Mouse (Mus musculus): ENCODE data around the gene Stx11. TPM values are rescaled to one million over a fixed set of nuclear protein-coding genes. Genes with fewer than 3 reads are reported as not detected.

Stx11 gene
- polyA plus RNA-seq, 1 experiment from 2014 or later, result 3.1 TPM

DNA sequence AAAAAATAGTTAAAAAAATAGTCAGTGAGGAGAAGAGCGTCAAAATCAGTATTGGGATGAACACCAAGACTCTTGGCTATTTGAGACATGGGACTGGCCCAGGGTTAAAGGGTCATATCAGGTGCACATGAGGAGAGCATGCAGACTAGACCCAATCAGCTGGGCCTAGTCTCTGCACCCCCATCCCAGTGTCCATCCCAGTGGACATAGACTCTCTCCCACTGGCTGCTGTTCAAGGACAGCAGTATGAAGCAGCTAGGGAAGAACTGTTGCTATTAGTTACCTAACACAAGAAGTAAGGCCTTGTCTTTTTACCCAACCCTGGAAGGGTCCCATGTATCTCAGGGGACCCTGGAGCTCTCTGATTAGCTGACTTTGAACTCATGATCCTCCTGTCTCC, 49.9 kb downstream of the Stx11 start:
- H3K4me3 ChIP-seq (ENCODE audit: inconsistent target), result no peak overlapping the region
- no peaks in the 10 kb centered on the region for H3K36me3 ChIP-seq (ENCODE audit: inconsistent target)
- H3K79me2 ChIP-seq (ENCODE audit: inconsistent target), result no peaks in the 10 kb centered on the region
- H3K27ac ChIP-seq, result no peak overlapping the region
- WGBS (ENCODE audit: missing documents), result 93% methylated on average over 1 of the region's 1 CpGs

DNA sequence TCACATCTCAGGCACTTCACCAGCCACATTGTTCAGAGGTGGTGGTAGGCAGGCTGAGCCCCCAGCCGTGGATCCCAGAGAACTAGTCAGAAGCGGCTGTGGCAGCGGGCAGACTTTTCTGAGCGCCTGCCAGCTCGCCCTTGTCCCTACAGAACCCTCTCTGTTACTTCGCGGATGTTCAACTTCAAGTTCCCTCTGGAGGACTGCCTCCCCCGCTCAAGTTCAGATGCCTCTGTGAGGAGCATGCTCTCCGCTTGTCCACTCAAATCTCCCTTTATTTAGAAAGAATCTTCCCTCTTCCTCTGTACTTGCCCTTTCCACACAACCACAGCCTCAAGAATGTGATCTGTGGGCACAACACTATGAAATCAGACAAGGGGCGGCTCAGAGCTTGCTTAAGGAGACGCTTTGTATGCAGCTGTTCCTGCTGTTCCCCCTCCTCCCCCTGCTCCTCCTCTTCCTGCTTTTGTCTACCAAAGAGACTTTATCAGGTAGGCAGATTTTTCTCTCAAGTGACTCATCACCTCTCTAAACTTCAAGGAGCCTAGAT, 52.0 kb downstream of the Stx11 start:
- Histone ChIP-seq H3K27ac (no peak overlapping the region), H3K79me2 (ENCODE audit: inconsistent target) (no peaks in the 10 kb centered on the region), H3K4me3 (ENCODE audit: inconsistent target) (no peak overlapping the region), H3K36me3 (ENCODE audit: inconsistent target) (no peaks in the 10 kb centered on the region)
- 44% methylated on average over 11 of the region's 11 CpGs for WGBS (ENCODE audit: missing documents)

DNA sequence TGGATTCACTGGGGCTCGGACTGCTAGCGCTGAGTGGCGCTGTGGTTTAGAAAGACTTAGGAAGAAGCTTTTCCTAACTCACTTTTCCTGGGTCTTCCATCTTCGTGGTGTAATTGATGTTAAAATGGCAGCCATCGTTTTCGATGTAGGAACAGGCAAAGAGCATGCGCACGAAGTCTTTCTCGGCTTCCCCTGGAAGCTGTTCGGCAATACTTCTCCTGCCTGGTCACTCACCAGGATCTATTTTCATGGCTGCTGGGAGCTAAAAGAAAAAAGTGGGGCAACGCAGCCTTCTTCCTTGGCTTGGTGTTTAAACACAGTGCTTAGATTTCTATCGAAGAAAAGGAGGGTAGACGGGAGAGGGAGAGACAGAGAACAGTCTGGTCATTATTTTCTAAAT, 52.6 kb downstream of the Stx11 start:
- Histone ChIP-seq H3K36me3 (ENCODE audit: inconsistent target) (no peaks in the 10 kb centered on the region), H3K79me2 (ENCODE audit: inconsistent target) (no peaks in the 10 kb centered on the region), H3K4me3 (ENCODE audit: inconsistent target) (no peak overlapping the region), H3K27ac (no peak overlapping the region)
- 88% methylated on average over 13 of the region's 13 CpGs for WGBS (ENCODE audit: missing documents)

DNA sequence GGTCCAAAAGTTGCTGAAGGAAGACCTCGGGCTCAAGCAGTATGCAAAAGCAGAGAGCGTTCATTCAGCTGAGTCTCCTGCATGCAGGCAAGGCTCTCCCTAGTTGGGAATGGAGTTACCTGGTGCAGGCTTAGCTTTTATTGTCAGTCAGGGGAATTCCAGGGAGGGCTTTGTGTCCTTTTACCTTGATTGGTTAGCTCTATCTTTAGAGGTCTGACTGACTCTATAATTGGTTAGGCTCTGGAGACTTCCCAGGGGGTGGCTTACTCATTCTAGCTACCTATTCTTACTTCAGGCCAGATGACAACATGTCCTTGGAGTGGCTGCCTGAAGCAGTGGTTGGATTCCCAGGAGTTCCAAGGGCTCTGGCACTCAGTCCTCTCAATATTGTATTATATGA, 54.2 kb downstream of the Stx11 start:
- Histone ChIP-seq H3K79me2 (ENCODE audit: inconsistent target) (no peaks in the 10 kb centered on the region), H3K36me3 (ENCODE audit: inconsistent target) (no peaks in the 10 kb centered on the region), H3K27ac (no peak overlapping the region), H3K4me3 (ENCODE audit: inconsistent target) (no peak overlapping the region)
- 100% methylated on average over 2 of the region's 2 CpGs for WGBS (ENCODE audit: missing documents)

DNA sequence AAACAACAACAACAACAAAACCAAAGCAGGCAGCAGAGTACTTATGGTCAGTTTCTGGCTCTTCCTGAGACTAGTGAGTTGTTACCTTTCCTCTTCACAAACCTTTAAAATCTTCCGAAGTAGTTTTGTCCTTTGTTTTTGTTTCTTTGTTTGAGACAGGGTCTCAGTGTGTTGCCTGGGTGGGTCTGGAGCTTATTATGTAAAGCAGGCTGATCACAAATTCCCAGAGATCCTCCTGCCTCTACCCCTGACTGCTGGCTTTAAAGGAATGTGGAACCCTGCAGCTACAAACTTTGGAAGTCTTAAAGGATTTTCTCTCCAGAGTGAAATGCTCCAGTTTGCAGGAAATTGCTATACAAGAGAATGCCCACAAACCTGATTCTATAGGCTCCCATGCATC, 54.9 kb downstream of the Stx11 start:
- 80% methylated on average over 1 of the region's 1 CpGs for WGBS (ENCODE audit: missing documents)
- no peak overlapping the region for H3K4me3 ChIP-seq (ENCODE audit: inconsistent target)
- H3K79me2 ChIP-seq (ENCODE audit: inconsistent target), result no peaks in the 10 kb centered on the region
- H3K27ac ChIP-seq, result no peak overlapping the region
- H3K36me3 ChIP-seq (ENCODE audit: inconsistent target), result no peaks in the 10 kb centered on the region

DNA sequence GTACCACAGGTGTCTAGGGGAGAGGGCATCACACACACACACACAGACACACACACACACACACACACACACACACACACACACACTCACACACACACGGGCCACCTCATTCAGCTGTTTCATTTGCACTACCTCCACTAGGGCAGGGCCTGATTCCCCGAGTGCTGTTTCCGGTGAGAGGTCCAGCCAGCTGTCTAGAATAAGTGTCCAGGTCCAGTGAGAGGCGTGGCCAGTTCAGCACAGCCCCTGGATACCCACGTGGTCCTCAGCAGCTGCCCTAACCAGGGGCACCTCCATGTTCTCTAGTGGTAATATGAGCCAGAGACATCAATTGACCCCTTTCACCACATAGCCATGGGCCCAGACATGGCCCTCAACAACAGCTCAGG, 60.0 kb downstream of the Stx11 start:
- no peaks in the 10 kb centered on the region for H3K36me3 ChIP-seq (ENCODE audit: inconsistent target)
- 87% methylated on average over 5 of the region's 5 CpGs for WGBS (ENCODE audit: missing documents)
- no peaks in the 10 kb centered on the region for H3K79me2 ChIP-seq (ENCODE audit: inconsistent target)
- H3K4me3 ChIP-seq (ENCODE audit: inconsistent target), result no peak overlapping the region
- H3K27ac ChIP-seq, result no peak overlapping the region

DNA sequence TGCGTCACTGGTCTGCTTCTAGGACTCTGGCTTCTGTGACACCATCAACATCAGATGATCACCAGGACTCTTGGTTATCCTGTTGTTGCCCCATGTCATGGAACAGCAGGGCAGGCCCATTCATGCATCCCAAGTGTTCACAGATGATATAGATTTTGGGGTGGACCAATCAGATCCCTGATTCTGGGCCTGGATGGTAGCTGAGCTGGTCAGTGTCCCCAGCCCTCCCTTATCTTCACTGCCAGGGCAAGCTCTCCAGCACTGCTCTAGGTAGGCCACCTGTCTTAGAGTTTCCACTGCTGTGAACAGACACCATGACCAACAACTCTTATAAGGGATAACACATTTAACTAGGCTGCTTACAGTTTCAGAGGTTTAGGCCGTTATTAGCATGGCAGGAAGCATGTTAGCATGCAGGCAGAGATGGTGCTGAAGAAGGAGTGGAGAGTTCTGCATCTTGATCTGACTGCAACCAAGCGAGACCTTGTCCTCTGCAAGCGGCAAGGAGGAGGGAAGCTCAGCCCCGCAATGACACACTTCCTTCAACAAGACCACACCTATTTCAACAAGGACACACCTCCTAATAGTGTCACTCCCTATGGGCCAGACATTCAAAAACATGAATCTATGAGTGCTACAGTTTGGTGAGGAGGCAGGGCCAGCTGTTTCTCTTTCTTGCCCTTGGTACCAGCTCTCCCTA, 60.5 kb downstream of the Stx11 start:
- H3K36me3 ChIP-seq (ENCODE audit: inconsistent target), result no peaks in the 10 kb centered on the region
- 53% methylated on average over 5 of the region's 5 CpGs for WGBS (ENCODE audit: missing documents)
- no peaks in the 10 kb centered on the region for H3K79me2 ChIP-seq (ENCODE audit: inconsistent target)
- H3K27ac ChIP-seq, result no peak overlapping the region
- no peak overlapping the region for H3K4me3 ChIP-seq (ENCODE audit: inconsistent target)

DNA sequence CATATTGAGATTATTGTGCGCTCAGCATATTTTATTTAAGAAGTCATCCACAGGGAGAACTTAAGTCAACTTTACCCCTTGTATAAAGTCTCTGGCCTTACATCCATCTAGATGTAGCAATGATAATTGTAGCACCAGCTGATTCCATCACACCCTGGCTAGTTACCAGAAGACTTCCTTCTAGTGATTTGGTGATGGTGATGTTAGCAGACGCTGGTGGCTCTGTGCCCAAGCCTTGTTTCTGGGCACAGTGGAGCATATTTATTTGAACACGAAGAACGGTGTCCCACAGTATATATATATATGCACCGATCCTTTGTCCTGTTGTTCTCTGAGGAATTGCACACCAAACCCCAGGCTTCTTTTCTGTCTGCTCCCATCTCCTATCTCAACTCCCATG, 64.2 kb downstream of the Stx11 start:
- H3K27ac ChIP-seq, result no peak overlapping the region
- WGBS (ENCODE audit: missing documents), result 96% methylated on average over 5 of the region's 5 CpGs
- H3K4me3 ChIP-seq (ENCODE audit: inconsistent target), result no peak overlapping the region
- no peaks in the 10 kb centered on the region for H3K36me3 ChIP-seq (ENCODE audit: inconsistent target)
- no peaks in the 10 kb centered on the region for H3K79me2 ChIP-seq (ENCODE audit: inconsistent target)

DNA sequence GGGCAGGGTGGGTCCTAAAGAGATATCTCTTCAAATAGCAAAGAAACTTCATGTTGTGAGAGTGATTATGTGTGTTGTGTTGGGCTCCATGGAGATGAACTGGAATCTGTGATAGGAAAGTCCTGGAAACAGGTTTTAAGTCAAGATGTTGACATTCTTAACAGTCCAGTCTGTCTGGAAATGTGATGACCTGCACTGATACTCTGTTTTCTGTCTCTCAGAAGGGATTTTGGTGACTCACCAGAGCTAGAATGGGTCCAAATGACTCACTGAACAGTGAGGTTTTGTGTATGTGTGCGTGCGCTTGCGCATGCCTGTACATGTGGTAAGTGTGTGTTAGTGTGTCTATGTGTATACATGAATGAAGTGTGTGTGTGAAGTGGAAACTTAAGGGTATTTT, 70.8 kb downstream of the Stx11 start:
- Histone ChIP-seq H3K27ac (no peak overlapping the region), H3K36me3 (ENCODE audit: inconsistent target) (no peaks in the 10 kb centered on the region), H3K79me2 (ENCODE audit: inconsistent target) (no peaks in the 10 kb centered on the region), H3K4me3 (ENCODE audit: inconsistent target) (no peak overlapping the region)
- 90% methylated on average over 3 of the region's 3 CpGs for WGBS (ENCODE audit: missing documents)

DNA sequence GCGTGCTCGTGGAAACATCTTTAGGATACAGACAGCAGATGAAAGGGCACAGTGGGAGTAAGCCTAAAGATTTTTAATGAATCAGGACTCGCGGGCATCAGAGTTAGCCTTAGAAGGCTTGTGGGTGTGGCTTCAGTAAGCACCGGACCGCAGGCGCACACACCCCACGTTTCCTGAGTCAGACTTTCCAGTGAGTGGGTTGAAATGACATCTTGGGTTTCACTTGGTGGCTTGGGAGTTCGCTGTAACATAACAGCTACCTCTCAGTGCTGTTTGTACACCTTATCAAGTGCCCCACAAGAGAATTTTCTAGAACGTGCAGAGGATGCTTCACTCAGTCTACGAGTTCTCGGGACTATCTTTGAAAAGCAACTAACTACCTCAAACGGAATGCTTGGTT, 75.7 kb downstream of the Stx11 start:
- Histone ChIP-seq H3K27ac (no peak overlapping the region), H3K79me2 (ENCODE audit: inconsistent target) (no peaks in the 10 kb centered on the region), H3K4me3 (ENCODE audit: inconsistent target) (no peak overlapping the region), H3K36me3 (ENCODE audit: inconsistent target) (no peaks in the 10 kb centered on the region)
- WGBS (ENCODE audit: missing documents), result 57% methylated on average over 13 of the region's 13 CpGs

Other genes with a start within 250 kb of the Stx11 start
- 8.4 to 11.5 TPM (median 9.5 TPM) in 3 replicates for gene Utrn, start 94.9 kb downstream of the Stx11 start, polyA plus RNA-seq (2018)
- 3.1 to 18.1 TPM (median 12.3 TPM) in 3 replicates for gene Sf3b5, start 41.0 kb upstream of the Stx11 start, polyA plus RNA-seq (2018)
- gene Plagl1, start 96.2 kb upstream of the Stx11 start, polyA plus RNA-seq (2018), result 0.06 to 0.16 TPM in 2 of 3 replicates, not detected in the other
- not detected in 3 replicates for gene Zc2hc1b, start 213.7 kb upstream of the Stx11 start, polyA plus RNA-seq (2018)
- gene Ltv1, start 228.9 kb upstream of the Stx11 start, polyA plus RNA-seq (2018), result 16.1 to 42.1 TPM (median 36.6 TPM) in 3 replicates

Measured in macrophage (primary cell).